Mouse (Mus musculus) forebrain, postnatal 0 days (tissue): ENCODE results near the gene Fgr. TPM values are rescaled to one million over a fixed set of nuclear protein-coding genes. Genes with fewer than 3 reads are reported as not detected.
A peak's percentile ranks its signal among the peaks of the same experiment; 100 is the strongest.

Source experiments
- ATAC-seq: fragments of 200-750 bp; cut with Nextera tagmentation; 2 replicates; pipeline ENCODE4 v1.8.0; 2017; ENCODE audit warnings: mild to moderate bottlenecking, moderate library complexity
- DNase-seq: peaks from one replicate; pipeline ENCODE4 v3.0.0-alpha.2; 2015
- H3K27ac ChIP-seq: fragments of 300-500 bp; sonication (generic); 2 replicates; pipeline ENCODE4 v1.5.1; 2014; ENCODE audit warnings: low read depth, mild to moderate bottlenecking, antibody characterized with exemption, low read length, moderate library complexity, mixed read lengths
- H3K27me3 ChIP-seq: fragments of 300-500 bp; sonication (generic); 2 replicates; pipeline ENCODE4 v1.6.1; 2014; ENCODE audit warnings: mild to moderate bottlenecking, low read length, mixed read lengths; ENCODE audit not compliant: insufficient read depth
- H3K36me3 ChIP-seq: fragments of 300-500 bp; sonication (generic); 2 replicates; pipeline ENCODE4 v1.6.1; 2014; ENCODE audit warnings: mild to moderate bottlenecking, moderate library complexity; ENCODE audit not compliant: insufficient read depth
- H3K4me1 ChIP-seq: fragments of 300-500 bp; sonication (generic); 2 replicates; pipeline ENCODE4 v1.6.1; 2014; ENCODE audit warnings: antibody characterized with exemption; ENCODE audit not compliant: insufficient read depth
- H3K4me2 ChIP-seq: fragments of 300-500 bp; sonication (generic); 2 replicates; pipeline ENCODE4 v1.6.1; 2014; ENCODE audit warnings: low read depth, mild to moderate bottlenecking, moderate library complexity
- H3K4me3 ChIP-seq: fragments of 300-500 bp; sonication (generic); 2 replicates; pipeline ENCODE4 v1.5.1; 2014; ENCODE audit warnings: low read depth, low read length, mixed read lengths
- H3K9ac ChIP-seq: fragments of 300-500 bp; sonication (generic); 2 replicates; pipeline ENCODE4 v1.6.1; 2014; ENCODE audit warnings: mild to moderate bottlenecking
- H3K9me3 ChIP-seq: fragments of 300-500 bp; sonication (generic); 2 replicates; pipeline ENCODE4 v1.6.1; 2016; ENCODE audit warnings: low read length
- CTCF ChIP-seq: sonication (generic); IDR thresholded peaks from 2 replicates; pipeline ENCODE4 v1.5.1; 2016; ENCODE audit warnings: antibody characterized with exemption, control low read depth, low read depth
- WGBS: fragments of 180-500 bp; shearing (Covaris S2); extraction: QIAGEN DNeasy Blood & Tissue Kit; methylation state at CpG from one replicate; pipeline ENCODE4 v1.1.7; 2014; 5-methylcytosine and 5-hydroxymethylcytosine counted together
- polyA plus RNA-seq: library from polyadenylated mRNA; unstranded; fragments of >200 nt; fragmentation: Nextera tagmentation; extraction: Ambion mirVana; gene quantifications from 2 replicates; pipeline ENCODE4 v1.2.1, GENCODE M21; 2015
- total RNA-seq: library from RNA; depleted of rRNA; stranded (reverse); fragments of >200 nt; gene quantifications from 2 replicates; pipeline ENCODE4 v1.2.3, GENCODE M21; 2014

Gene Fgr
- total and polyA plus RNA-seq, 2 experiments from 2014 or later = 0.06 TPM; not detected in 1

GRCm38 (mm10) chr4:132964473-132964872, 9.4 kb upstream of the Fgr start:
- Histone ChIP-seq H3K36me3 (no peaks in the 10 kb centered on the region), H3K27me3 (no peaks in the 10 kb centered on the region), H3K4me3 (no peak overlapping the region), H3K4me2 (no peak overlapping the region), H3K4me1 (no peaks in the 10 kb centered on the region), H3K27ac (no peak overlapping the region), H3K9me3 (no peaks in the 10 kb centered on the region), H3K9ac (no peak overlapping the region)
- no peak for TF ChIP-seq CTCF
- DNase-seq = no peak
- 21% methylated on average over 5 of the region's 5 CpGs for WGBS
- ATAC-seq = no peak

DNA sequence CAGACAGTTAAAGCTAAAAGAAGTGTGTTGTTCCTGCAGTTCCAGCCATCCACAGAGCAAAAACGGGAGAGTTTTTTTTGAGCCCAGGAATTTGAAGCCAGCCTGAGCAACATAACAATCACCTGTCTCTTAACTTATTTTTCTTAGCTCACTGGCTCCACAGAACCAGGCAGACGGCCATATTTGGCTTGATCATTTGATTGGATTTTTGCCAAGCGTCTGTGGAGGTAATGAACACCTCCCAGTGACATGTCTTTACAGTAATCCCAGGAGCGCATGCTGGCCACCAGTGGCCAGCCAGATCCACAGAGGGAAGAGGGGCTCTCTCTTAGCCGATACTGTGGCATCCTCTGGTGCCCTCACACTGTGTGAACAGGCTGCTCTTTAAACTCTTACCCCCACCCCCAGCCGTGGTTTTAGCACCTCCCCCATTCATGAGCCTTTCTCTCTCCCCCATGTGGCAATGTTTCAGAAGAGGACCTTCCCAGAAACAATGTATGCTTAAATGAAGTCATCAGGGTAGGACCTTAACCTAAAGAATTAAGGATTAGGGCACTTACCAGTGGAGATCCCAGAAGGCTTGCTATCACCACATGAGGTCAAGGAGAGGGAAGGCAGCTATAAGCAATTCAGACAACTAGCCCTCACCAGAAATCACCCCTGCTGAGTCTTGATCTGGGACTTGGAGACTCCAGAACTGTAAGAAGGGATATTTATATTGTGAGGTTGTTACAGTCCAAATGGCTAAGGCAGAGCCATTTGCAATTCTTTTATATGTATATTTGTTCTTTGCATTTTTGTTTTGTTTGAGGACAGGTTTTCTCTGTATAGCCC, 5.6 kb upstream of the Fgr start:
- Histone ChIP-seq H3K4me3 (no peak overlapping the region), H3K9ac (no peak overlapping the region), H3K4me2 (no peak overlapping the region), H3K27me3 (peaks cover 4% of the 10 kb centered on the region; the same call in 1 of the 2 replicates), H3K4me1 (no peaks in the 10 kb centered on the region), H3K36me3 (no peaks in the 10 kb centered on the region), H3K27ac (no peak overlapping the region), H3K9me3 (no peaks in the 10 kb centered on the region)
- no peak for DNase-seq
- no peak for TF ChIP-seq CTCF
- ATAC-seq = no peak
- 30% methylated on average over 6 of the region's 6 CpGs for WGBS

GRCm38 (mm10) chr4:132971601-132972000, 2.3 kb upstream of the Fgr start:
- DNase-seq = no peak
- H3K4me1 ChIP-seq = no peaks in the 10 kb centered on the region
- WGBS = 84% methylated on average over 6 of the region's 6 CpGs
- no peak overlapping the region for H3K4me2 ChIP-seq
- no peak overlapping the region for H3K4me3 ChIP-seq
- no peaks in the 10 kb centered on the region for H3K36me3 ChIP-seq
- TF ChIP-seq CTCF = no peak
- no peaks in the 10 kb centered on the region for H3K9me3 ChIP-seq
- no peak overlapping the region for H3K27ac ChIP-seq
- no peak for ATAC-seq
- peaks cover 20% of the 10 kb centered on the region; the same call in 1 of the 2 replicates for H3K27me3 ChIP-seq
- H3K9ac ChIP-seq = no peak overlapping the region

DNA sequence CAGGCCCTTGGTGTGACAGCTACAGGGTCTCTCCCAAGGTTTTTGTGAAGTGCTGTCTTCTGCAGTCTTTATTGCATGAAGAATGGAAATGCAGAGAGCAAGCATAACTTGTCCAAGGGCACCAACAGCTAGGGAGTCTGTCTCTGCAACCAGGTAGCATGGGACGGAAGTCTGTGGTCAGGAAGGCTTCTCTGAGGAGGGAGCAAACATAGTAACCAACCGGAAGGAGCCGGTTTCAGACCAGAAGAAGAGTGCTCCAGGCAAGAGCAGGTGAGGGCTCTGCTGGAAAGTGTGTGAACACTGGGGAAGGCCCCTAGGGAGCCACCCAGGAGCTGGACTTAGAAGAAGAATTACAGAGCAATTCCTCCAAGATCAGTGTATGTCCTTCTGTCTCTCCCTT, 1.8 kb upstream of the Fgr start:
- Histone ChIP-seq H3K9ac (no peak overlapping the region), H3K27ac (no peak overlapping the region), H3K4me1 (no peaks in the 10 kb centered on the region), H3K9me3 (no peaks in the 10 kb centered on the region), H3K4me2 (no peak overlapping the region), H3K36me3 (no peaks in the 10 kb centered on the region), H3K27me3 (peaks cover 20% of the 10 kb centered on the region; the same call in 1 of the 2 replicates), H3K4me3 (no peak overlapping the region)
- no peak for DNase-seq
- TF ChIP-seq CTCF = no peak
- no peak for ATAC-seq
- WGBS = 72% methylated on average over 3 of the region's 3 CpGs

GRCm38 (mm10) chr4:132972556-132972955, 1.3 kb upstream of the Fgr start:
- Histone ChIP-seq H3K4me2 (no peak overlapping the region), H3K4me3 (no peak overlapping the region), H3K9me3 (no peaks in the 10 kb centered on the region), H3K36me3 (no peaks in the 10 kb centered on the region), H3K9ac (no peak overlapping the region), H3K27me3 (peaks cover 20% of the 10 kb centered on the region; the same call in 1 of the 2 replicates), H3K27ac (no peak overlapping the region), H3K4me1 (no peaks in the 10 kb centered on the region)
- DNase-seq (no peak), ATAC-seq (no peak)
- 13% methylated on average over 2 of the region's 2 CpGs for WGBS
- TF ChIP-seq CTCF = no peak

- no peak overlapping the region for H3K4me2 ChIP-seq
- WGBS = 44% methylated on average over 8 of the region's 8 CpGs
- no peak overlapping the region for H3K4me3 ChIP-seq
- H3K36me3 ChIP-seq = no peaks in the 10 kb centered on the region
- TF ChIP-seq CTCF = no peak
- peaks cover 20% of the 10 kb centered on the region; the same call in 1 of the 2 replicates for H3K27me3 ChIP-seq
- H3K27ac ChIP-seq = no peak overlapping the region
- no peak overlapping the region for H3K9ac ChIP-seq
- no peaks in the 10 kb centered on the region for H3K4me1 ChIP-seq
- ATAC-seq = no peak
- no peak for DNase-seq
- H3K9me3 ChIP-seq = no peaks in the 10 kb centered on the region
Measured at GRCm38 (mm10) chr4:132973186-132973585, 709 bp upstream of the Fgr start.

DNA sequence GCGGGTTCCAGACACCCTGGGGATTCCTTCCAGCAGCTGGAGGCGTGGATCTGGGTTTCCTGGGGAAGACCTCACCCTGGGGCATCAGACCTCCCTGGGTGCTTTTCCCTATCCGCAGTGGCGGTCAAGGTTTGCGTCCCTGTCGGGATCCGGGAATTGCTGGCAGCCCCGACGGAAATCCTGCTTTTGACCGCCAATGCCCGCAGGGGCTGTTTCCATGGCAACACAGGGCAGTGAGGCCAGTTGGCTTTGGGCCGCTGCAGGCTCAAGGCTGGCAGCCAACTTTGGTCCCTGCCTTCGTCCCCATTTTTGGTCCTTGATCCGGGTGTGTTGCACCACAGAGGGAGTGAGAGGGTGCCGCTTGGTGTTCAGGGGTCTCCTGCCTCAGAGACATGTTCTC, 1.0 kb downstream of the Fgr start:
- Histone ChIP-seq H3K4me2 (peak overlapping the region; percentile 26; the same call in 1 of the 2 replicates), H3K9ac (no peak overlapping the region), H3K27me3 (peaks cover 20% of the 10 kb centered on the region; the same call in 1 of the 2 replicates), H3K27ac (no peak overlapping the region), H3K4me1 (no peaks in the 10 kb centered on the region), H3K36me3 (no peaks in the 10 kb centered on the region), H3K9me3 (no peaks in the 10 kb centered on the region), H3K4me3 (no peak overlapping the region)
- no peak for TF ChIP-seq CTCF
- 0 out of 2 replicates have a peak, but pooled peaks have one; percentile 8 for ATAC-seq
- peak; percentile 78 for DNase-seq
- under 1% methylated on average over 15 of the region's 15 CpGs for WGBS
